Mouse (Mus musculus): ENCODE measurements around the gene Pitx2.

DNA sequence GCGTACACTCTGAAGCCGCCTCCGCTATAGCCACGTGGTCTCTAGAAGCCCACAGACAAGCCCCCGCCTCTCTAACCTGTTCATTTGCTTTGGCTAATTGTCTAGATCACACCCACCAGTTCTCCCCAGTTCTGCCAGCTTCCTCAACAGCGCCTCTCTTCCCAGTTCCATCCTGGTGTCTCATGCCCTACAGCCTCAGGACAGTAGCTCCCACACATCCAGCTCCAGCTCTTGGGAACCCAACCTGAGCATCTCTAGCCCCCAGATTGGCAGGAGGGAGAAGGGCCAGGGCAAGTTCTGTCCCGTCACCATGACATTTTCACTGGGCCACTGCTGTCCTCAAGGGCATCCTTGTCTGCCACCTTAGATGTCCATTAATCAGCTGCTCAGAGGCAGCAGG is 29.3 kb upstream of the Pitx2 start:
- TF ChIP-seq POLR2A (IDR thresholded peaks at IDR 0.05; ENCODE audit: low read depth, low read length) (no peak), CTCF (conservative IDR thresholded peaks at IDR 0.05; ENCODE audit: insufficient read depth, insufficient read length, low read depth, low read length) (no peak)

Data from kidney, adult 2 months (tissue).